Mouse (Mus musculus): ENCODE results near the gene Patz1. TPM values are rescaled to one million over a fixed set of nuclear protein-coding genes. Genes with fewer than 3 reads are reported as not detected.
A peak's percentile ranks its signal among the peaks of the same experiment; 100 is the strongest.

The Patz1 gene
- polyA plus RNA-seq, 1 experiment from 2014 or later = 73.2 TPM

GRCm38 (mm10) chr11:3293361-3293760 is 4.7 kb downstream of the Patz1 start:
- no peak for DNase-seq (ENCODE audit: low spot score)
- no peak for ATAC-seq (replicated peaks; ENCODE audit: insufficient number of reproducible peaks, low FRiP score, low TSS enrichment, low read depth)
- peaks cover 5% of the 10 kb centered on the region for H3K4me1 ChIP-seq (ENCODE audit: control insufficient read depth, insufficient read depth, low read length)
- H3K4me2 ChIP-seq (ENCODE audit: low read depth, low read length) = peak overlapping the region; percentile 98
- peak overlapping the region; percentile 100 for H3K27ac ChIP-seq (replicated peaks; ENCODE audit: low read depth, low read length)
- H3K36me3 ChIP-seq (replicated peaks; ENCODE audit: control insufficient read depth, insufficient read depth, low read depth, low read length) = peaks cover 26% of the 10 kb centered on the region
- 38% methylated on average over 4 of the region's 4 CpGs for WGBS
- H3K9me3 ChIP-seq (replicated peaks; ENCODE audit: control insufficient read depth, low read length) = no peaks in the 10 kb centered on the region
- peak overlapping the region; percentile 98 for H3K9ac ChIP-seq (replicated peaks; ENCODE audit: low read length)
- H3K4me3 ChIP-seq (ENCODE audit: low read depth, low read length) = peak overlapping the region; percentile 94
- no peaks in the 10 kb centered on the region for H3K27me3 ChIP-seq (ENCODE audit: control insufficient read depth, insufficient read depth, low read length)

- ATAC-seq (replicated peaks; ENCODE audit: insufficient number of reproducible peaks, low FRiP score, low TSS enrichment, low read depth) (no peak), DNase-seq (ENCODE audit: low spot score) (no peak)
- WGBS = 78% methylated on average over 2 of the region's 2 CpGs
- Histone ChIP-seq H3K4me1 (ENCODE audit: control insufficient read depth, insufficient read depth, low read length) (peaks cover 5% of the 10 kb centered on the region), H3K4me3 (ENCODE audit: low read depth, low read length) (no peak overlapping the region), H3K36me3 (replicated peaks; ENCODE audit: control insufficient read depth, insufficient read depth, low read depth, low read length) (peaks cover 35% of the 10 kb centered on the region), H3K9ac (replicated peaks; ENCODE audit: low read length) (no peak overlapping the region), H3K27me3 (ENCODE audit: control insufficient read depth, insufficient read depth, low read length) (no peaks in the 10 kb centered on the region), H3K4me2 (ENCODE audit: low read depth, low read length) (peak overlapping the region; percentile 98; the same call in 1 of the 2 replicates), H3K9me3 (replicated peaks; ENCODE audit: control insufficient read depth, low read length) (no peaks in the 10 kb centered on the region), H3K27ac (replicated peaks; ENCODE audit: low read depth, low read length) (no peak overlapping the region)
These were observed 6.0 kb downstream of the Patz1 start for GRCm38 (mm10) chr11:3294641-3295040.

GRCm38 (mm10) chr11:3296056-3296455 is 7.4 kb downstream of the Patz1 start:
- Histone ChIP-seq H3K36me3 (replicated peaks; ENCODE audit: control insufficient read depth, insufficient read depth, low read depth, low read length) (peaks cover 44% of the 10 kb centered on the region), H3K4me1 (ENCODE audit: control insufficient read depth, insufficient read depth, low read length) (peaks cover 5% of the 10 kb centered on the region), H3K27me3 (ENCODE audit: control insufficient read depth, insufficient read depth, low read length) (no peaks in the 10 kb centered on the region), H3K9ac (replicated peaks; ENCODE audit: low read length) (no peak overlapping the region), H3K9me3 (replicated peaks; ENCODE audit: control insufficient read depth, low read length) (no peaks in the 10 kb centered on the region), H3K27ac (replicated peaks; ENCODE audit: low read depth, low read length) (no peak overlapping the region), H3K4me2 (ENCODE audit: low read depth, low read length) (no peak overlapping the region), H3K4me3 (ENCODE audit: low read depth, low read length) (no peak overlapping the region)
- DNase-seq (ENCODE audit: low spot score) = no peak
- ATAC-seq (replicated peaks; ENCODE audit: insufficient number of reproducible peaks, low FRiP score, low TSS enrichment, low read depth) = no peak
- WGBS = 74% methylated on average over 5 of the region's 5 CpGs

DNA sequence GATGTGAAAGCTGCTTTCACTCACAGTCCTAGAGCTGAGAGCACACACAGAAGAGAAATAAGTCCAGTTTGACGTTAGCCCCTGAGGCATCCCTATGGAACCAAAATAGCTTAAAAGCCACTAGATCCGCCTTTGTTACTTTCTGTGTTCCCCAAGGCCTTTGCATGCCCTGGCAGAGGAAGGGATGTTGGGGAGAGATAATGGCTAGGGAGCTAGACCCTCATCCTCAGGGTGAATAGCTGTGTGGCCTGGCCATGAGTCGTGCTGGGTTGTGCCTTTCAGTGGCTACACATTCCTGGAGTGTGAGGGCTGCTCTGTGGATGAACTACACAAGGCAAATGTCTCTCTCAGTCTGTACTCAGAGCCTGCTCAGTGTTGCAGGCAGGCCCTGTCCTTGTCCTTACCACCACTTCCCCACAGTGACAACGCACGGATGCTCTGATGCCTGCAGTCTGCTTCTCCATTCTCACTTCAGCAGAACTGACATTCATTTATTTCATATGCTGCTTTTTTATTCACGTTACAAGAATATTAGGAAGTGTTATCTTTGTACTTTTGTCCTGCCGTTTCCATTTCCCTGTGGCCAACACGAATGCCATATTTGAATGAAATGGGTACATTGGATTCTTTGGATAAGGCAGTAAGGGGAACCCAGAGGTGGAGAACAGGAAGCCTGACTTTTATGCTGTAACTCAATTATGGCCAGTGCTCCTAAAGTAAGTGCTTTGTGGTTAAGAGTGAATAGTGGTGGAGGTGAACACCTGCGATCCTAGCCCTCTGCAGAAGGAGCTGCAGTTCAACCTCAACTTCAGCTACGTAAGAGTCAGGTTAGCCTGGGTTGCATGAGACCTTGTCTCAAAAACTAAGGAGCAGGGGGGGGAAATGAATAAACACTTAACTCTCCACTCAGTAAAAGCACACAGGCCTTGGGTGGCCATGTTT is 9.5 kb downstream of the Patz1 start:
- no peak overlapping the region for H3K9ac ChIP-seq (replicated peaks; ENCODE audit: low read length)
- peaks cover 44% of the 10 kb centered on the region for H3K36me3 ChIP-seq (replicated peaks; ENCODE audit: control insufficient read depth, insufficient read depth, low read depth, low read length)
- H3K9me3 ChIP-seq (replicated peaks; ENCODE audit: control insufficient read depth, low read length) = no peaks in the 10 kb centered on the region
- H3K4me1 ChIP-seq (ENCODE audit: control insufficient read depth, insufficient read depth, low read length) = peaks cover 5% of the 10 kb centered on the region
- no peak overlapping the region for H3K4me3 ChIP-seq (ENCODE audit: low read depth, low read length)
- H3K27ac ChIP-seq (replicated peaks; ENCODE audit: low read depth, low read length) = no peak overlapping the region
- DNase-seq (ENCODE audit: low spot score) = no peak
- ATAC-seq (replicated peaks; ENCODE audit: insufficient number of reproducible peaks, low FRiP score, low TSS enrichment, low read depth) = no peak
- no peaks in the 10 kb centered on the region for H3K27me3 ChIP-seq (ENCODE audit: control insufficient read depth, insufficient read depth, low read length)
- 87% methylated on average over 10 of the region's 10 CpGs for WGBS
- H3K4me2 ChIP-seq (ENCODE audit: low read depth, low read length) = no peak overlapping the region

- Histone ChIP-seq H3K9me3 (replicated peaks; ENCODE audit: control insufficient read depth, low read length) (no peaks in the 10 kb centered on the region), H3K4me3 (ENCODE audit: low read depth, low read length) (no peak overlapping the region), H3K4me1 (ENCODE audit: control insufficient read depth, insufficient read depth, low read length) (peaks cover under 1% of the 10 kb centered on the region; the same call in 1 of the 2 replicates), H3K36me3 (replicated peaks; ENCODE audit: control insufficient read depth, insufficient read depth, low read depth, low read length) (peaks cover 41% of the 10 kb centered on the region), H3K27ac (replicated peaks; ENCODE audit: low read depth, low read length) (no peak overlapping the region), H3K27me3 (ENCODE audit: control insufficient read depth, insufficient read depth, low read length) (no peaks in the 10 kb centered on the region), H3K4me2 (ENCODE audit: low read depth, low read length) (no peak overlapping the region), H3K9ac (replicated peaks; ENCODE audit: low read length) (no peak overlapping the region)
- 95% methylated on average over 14 of the region's 14 CpGs for WGBS
- DNase-seq (ENCODE audit: low spot score) = no peak
- ATAC-seq (replicated peaks; ENCODE audit: insufficient number of reproducible peaks, low FRiP score, low TSS enrichment, low read depth) = no peak
These were observed 10.1 kb downstream of the Patz1 start for GRCm38 (mm10) chr11:3298813-3299185.

- peaks cover 43% of the 10 kb centered on the region for H3K36me3 ChIP-seq (replicated peaks; ENCODE audit: control insufficient read depth, insufficient read depth, low read depth, low read length)
- no peak overlapping the region for H3K4me2 ChIP-seq (ENCODE audit: low read depth, low read length)
- ATAC-seq (replicated peaks; ENCODE audit: insufficient number of reproducible peaks, low FRiP score, low TSS enrichment, low read depth) (no peak), DNase-seq (ENCODE audit: low spot score) (no peak)
- no peak overlapping the region for H3K4me3 ChIP-seq (ENCODE audit: low read depth, low read length)
- H3K9ac ChIP-seq (replicated peaks; ENCODE audit: low read length) = no peak overlapping the region
- no peaks in the 10 kb centered on the region for H3K4me1 ChIP-seq (ENCODE audit: control insufficient read depth, insufficient read depth, low read length)
- H3K9me3 ChIP-seq (replicated peaks; ENCODE audit: control insufficient read depth, low read length) = no peaks in the 10 kb centered on the region
- 95% methylated on average over 5 of the region's 5 CpGs for WGBS
- H3K27me3 ChIP-seq (ENCODE audit: control insufficient read depth, insufficient read depth, low read length) = no peaks in the 10 kb centered on the region
- H3K27ac ChIP-seq (replicated peaks; ENCODE audit: low read depth, low read length) = no peak overlapping the region
These were observed 12.4 kb downstream of the Patz1 start for GRCm38 (mm10) chr11:3301075-3301474.

DNA sequence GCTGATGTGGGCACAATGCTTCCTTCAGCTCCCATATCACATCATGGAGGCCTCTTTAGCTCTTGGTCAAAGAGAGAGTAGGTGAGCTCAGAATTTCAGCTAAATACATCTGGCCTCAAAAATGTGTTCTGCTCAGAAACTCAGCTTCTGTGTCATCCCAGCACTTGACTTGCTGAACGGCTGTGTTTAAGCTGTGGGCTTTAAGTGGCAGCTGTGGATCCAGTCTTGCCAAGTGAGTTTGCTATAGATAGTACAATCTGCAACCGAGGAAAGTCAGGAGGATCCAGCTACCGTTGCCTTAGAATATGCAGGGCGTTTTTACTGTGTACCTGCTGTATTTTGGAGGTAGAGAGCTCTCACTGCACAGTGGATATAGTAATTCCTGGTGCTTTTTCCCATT is 13.7 kb downstream of the Patz1 start:
- Histone ChIP-seq H3K4me3 (ENCODE audit: low read depth, low read length) (no peak overlapping the region), H3K27me3 (ENCODE audit: control insufficient read depth, insufficient read depth, low read length) (no peaks in the 10 kb centered on the region), H3K27ac (replicated peaks; ENCODE audit: low read depth, low read length) (no peak overlapping the region), H3K9me3 (replicated peaks; ENCODE audit: control insufficient read depth, low read length) (no peaks in the 10 kb centered on the region), H3K4me2 (ENCODE audit: low read depth, low read length) (no peak overlapping the region), H3K4me1 (ENCODE audit: control insufficient read depth, insufficient read depth, low read length) (no peaks in the 10 kb centered on the region), H3K9ac (replicated peaks; ENCODE audit: low read length) (no peak overlapping the region), H3K36me3 (replicated peaks; ENCODE audit: control insufficient read depth, insufficient read depth, low read depth, low read length) (peaks cover 46% of the 10 kb centered on the region)
- ATAC-seq (replicated peaks; ENCODE audit: insufficient number of reproducible peaks, low FRiP score, low TSS enrichment, low read depth) (no peak), DNase-seq (ENCODE audit: low spot score) (no peak)
- WGBS = 92% methylated on average over 4 of the region's 4 CpGs

- no peak for DNase-seq (ENCODE audit: low spot score)
- WGBS = 80% methylated on average over 4 of the region's 4 CpGs
- H3K36me3 ChIP-seq (replicated peaks; ENCODE audit: control insufficient read depth, insufficient read depth, low read depth, low read length) = peaks cover 48% of the 10 kb centered on the region
These were observed 14.1 kb downstream of the Patz1 start for GRCm38 (mm10) chr11:3302792-3303191.

More at GRCm38 (mm10) chr11:3302792-3303191, 14.1 kb downstream of the Patz1 start:
- ATAC-seq (replicated peaks; ENCODE audit: insufficient number of reproducible peaks, low FRiP score, low TSS enrichment, low read depth) = no peak
- Histone ChIP-seq H3K27ac (replicated peaks; ENCODE audit: low read depth, low read length) (no peak overlapping the region), H3K9ac (replicated peaks; ENCODE audit: low read length) (no peak overlapping the region), H3K27me3 (ENCODE audit: control insufficient read depth, insufficient read depth, low read length) (no peaks in the 10 kb centered on the region), H3K4me2 (ENCODE audit: low read depth, low read length) (no peak overlapping the region), H3K4me1 (ENCODE audit: control insufficient read depth, insufficient read depth, low read length) (no peaks in the 10 kb centered on the region), H3K9me3 (replicated peaks; ENCODE audit: control insufficient read depth, low read length) (no peaks in the 10 kb centered on the region), H3K4me3 (ENCODE audit: low read depth, low read length) (no peak overlapping the region)
